Mouse (Mus musculus): Measurements from ENCODE around the gene Acsbg2.

DNA sequence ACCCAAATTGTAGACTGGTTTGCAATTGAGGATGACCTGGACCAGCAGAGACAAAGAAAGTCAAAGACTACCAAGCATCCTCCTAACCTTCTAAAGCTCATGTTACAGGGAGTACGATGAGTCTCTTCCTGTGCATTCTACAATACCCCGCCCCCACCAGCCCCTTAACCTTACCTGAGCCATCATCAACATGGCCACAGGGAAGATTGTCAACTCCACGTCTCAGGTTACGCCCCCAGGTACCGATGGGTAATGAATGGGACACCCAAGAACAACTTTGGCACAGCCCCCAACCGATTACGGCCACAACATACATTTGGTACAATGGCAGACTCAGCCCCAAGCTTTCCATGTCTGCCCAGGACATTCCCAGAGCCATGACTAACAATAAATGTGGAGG, 33.7 kb downstream of the Acsbg2 start:
- TF ChIP-seq TAL1 (IDR thresholded peaks at IDR 0.05; ENCODE audit: low read length) = no peak
- TF ChIP-seq GATA1 (IDR thresholded peaks at IDR 0.05; ENCODE audit: low read length) = no peak
